8 mouse cellular contexts compared by ENCODE assay signal in genomic region chr6:29526281-29527251, GRCm38 (mm10). TPM values are rescaled to one million over a fixed set of nuclear protein-coding genes. Genes with fewer than 3 reads are reported as not detected.
DNase-seq lines count a peak whose midpoint lies in the region; ATAC-seq and TF ChIP-seq lines count a peak whose summit lies in the region.

TSS of gene Irf5 (plus strand) at chr6:29526625.

- H3K4me3 ChIP-seq in ES-Bruce4 (ENCODE audit: low read depth, low read length) (peak within 1 kb of the TSS; percentile 62), macrophage (ENCODE audit: inconsistent target) (peak within 1 kb of the TSS; percentile 94)
- peak within 1 kb of the TSS; percentile 63 for H3K4me3 ChIP-seq in forebrain, embryonic 10.5 days
- H3K4me3 ChIP-seq in stomach, embryonic 14.5 days (ENCODE audit: low read depth, low read length): peak within 1 kb of the TSS; percentile 54

- peak; percentile 38 to 46 for DNase-seq in cerebellum, postnatal 10 days
- DNase-seq in cerebellum, adult 11-12 months: no peak
- DNase-seq in forebrain, embryonic 10.5 days (ENCODE audit: extremely low spot score, low spot score): peak; percentile 49
- peak; percentile 79 for DNase-seq in induced T-regulatory cell, adult 2 months (ENCODE audit: low read depth)
- DNase-seq in frontal cortex, postnatal 36 days (ENCODE audit: low spot score in 2 of 2): no peak

- ATAC-seq in stomach, embryonic 14.5 days (ENCODE audit: insufficient number of reproducible peaks, insufficient read depth, low FRiP score, low read depth): peak; percentile 60

- no peaks in the 10 kb centered on the region for H3K9me3 ChIP-seq in ES-Bruce4 (replicated peaks; ENCODE audit: control insufficient read depth, insufficient read depth, low read length, poor library complexity, severe bottlenecking)
- H3K9me3 ChIP-seq in forebrain, embryonic 10.5 days: peaks cover 3% of the 10 kb centered on the region; the same call in 1 of the 2 replicates
- H3K9me3 ChIP-seq in stomach, embryonic 14.5 days (ENCODE audit: control insufficient read depth, low read depth, low read length): no peaks in the 10 kb centered on the region

- H3K79me2 ChIP-seq in macrophage (ENCODE audit: inconsistent target): peaks cover 47% of the 10 kb centered on the region

- H3K4me2 ChIP-seq in stomach, embryonic 14.5 days (replicated peaks; ENCODE audit: low read depth, low read length): peak within 1 kb of the TSS; percentile 98

- under 1% methylated on average over 96 of the region's 96 CpGs for WGBS in forebrain, embryonic 10.5 days
- 1% methylated on average over 81 of the region's 96 CpGs for WGBS in macrophage (ENCODE audit: missing documents)
- under 1% methylated on average over 87 of the region's 96 CpGs for WGBS in stomach, embryonic 14.5 days

- H3K9ac ChIP-seq in ES-Bruce4 (ENCODE audit: low read depth, poor library complexity, severe bottlenecking): peak within 1 kb of the TSS; percentile 83
- H3K9ac ChIP-seq in stomach, embryonic 14.5 days (replicated peaks; ENCODE audit: low read depth, low read length): peak within 1 kb of the TSS; percentile 41

- H3K27ac ChIP-seq in ES-Bruce4 (ENCODE audit: insufficient read depth, low read length) (no peak within 1 kb of the TSS), macrophage (peak within 1 kb of the TSS; percentile 98)
- H3K27ac ChIP-seq in forebrain, embryonic 10.5 days: peak within 1 kb of the TSS; percentile 62
- H3K27ac ChIP-seq in stomach, embryonic 14.5 days (ENCODE audit: low read length): no peak within 1 kb of the TSS

- H3K4me1 ChIP-seq in ES-Bruce4 (ENCODE audit: control insufficient read depth, insufficient read depth, low read length): peaks cover 2% of the 10 kb centered on the region
- peaks cover 30% of the 10 kb centered on the region for H3K4me1 ChIP-seq in forebrain, embryonic 10.5 days
- H3K4me1 ChIP-seq in stomach, embryonic 14.5 days (ENCODE audit: control insufficient read depth, insufficient read depth, low read length): peaks cover 34% of the 10 kb centered on the region

- H3K36me3 ChIP-seq in ES-Bruce4 (ENCODE audit: control insufficient read depth, insufficient read depth, low read length, poor library complexity, severe bottlenecking) (no peaks in the 10 kb centered on the region), macrophage (ENCODE audit: inconsistent target) (peaks cover 10% of the 10 kb centered on the region; the same call in 1 of the 2 replicates)
- H3K36me3 ChIP-seq in forebrain, embryonic 10.5 days (replicated peaks): no peaks in the 10 kb centered on the region
- H3K36me3 ChIP-seq in stomach, embryonic 14.5 days (ENCODE audit: control insufficient read depth, insufficient read depth, low read length): no peaks in the 10 kb centered on the region

- no peak for TF ChIP-seq CTCF in ES-Bruce4 (IDR thresholded peaks at IDR 0.05; ENCODE audit: low read depth, low read length)

- TF ChIP-seq POLR2A in ES-Bruce4 (IDR thresholded peaks at IDR 0.05; ENCODE audit: insufficient read depth, low read length): no peak

- TF ChIP-seq EP300 in ES-Bruce4 (IDR thresholded peaks at IDR 0.05; ENCODE audit: insufficient read depth, low read depth, low read length): no peak

- H3K27me3 ChIP-seq in ES-Bruce4 (ENCODE audit: control insufficient read depth, insufficient read depth, low read length, poor library complexity, severe bottlenecking): peaks cover 9% of the 10 kb centered on the region
- peaks cover 95% of the 10 kb centered on the region for H3K27me3 ChIP-seq in forebrain, embryonic 10.5 days (ENCODE audit: poor library complexity, severe bottlenecking)
- H3K27me3 ChIP-seq in stomach, embryonic 14.5 days (ENCODE audit: control insufficient read depth, insufficient read depth, low read length): peaks cover 15% of the 10 kb centered on the region

RNA-seq across cellular contexts. Expression of gene Irf5, which starts in this region (rescaled TPM):
- polyA plus RNA-seq in ES-Bruce4 (2011; ENCODE audit: insufficient read depth, insufficient read length, low read depth, missing spikeins) (2.3 and 2.6 TPM in 2 replicates), macrophage (2018) (132 to 204 TPM (median 202 TPM) in 3 replicates)
- polyA plus RNA-seq in forebrain, embryonic 10.5 days (2016; fragmentation: Nextera tagmentation; extraction: Ambion mirVana): 1.1 and 1.4 TPM in 2 replicates
- 100 to 1,000 TPM; 125 to 271 (median 191) TPM for total RNA-seq in macrophage (2018; cell fraction: chromatin; rRNA removed)
- total RNA-seq in macrophage (2018; cell fraction: cytosol; rRNA removed): 100 to 1,000 TPM; 137 to 260 (median 207) TPM
- 100 to 1,000 TPM; 121 to 294 (median 214) TPM for total RNA-seq in macrophage (2018; cell fraction: nucleus; rRNA removed)
- polyA plus RNA-seq in stomach, embryonic 14.5 days (2014; fragmentation: Nextera tagmentation; extraction: Ambion mirVana): 6.4 and 7.2 TPM in 2 replicates

Comparison
In these comparisons a context has a peak if more than half of its experiments do, and no peak if none do; other contexts are left out.
1. RNA of gene Irf5 (polyA plus RNA-seq): 132 to 204 TPM in macrophage; 6.4 to 7.2 TPM in stomach, embryonic 14.5 days, 2.3 to 2.6 TPM in ES-Bruce4 and 1.1 to 1.4 TPM in forebrain, embryonic 10.5 days; every median in the first group is over 10 times any median in the second.
2. DNase-seq: peak in cerebellum, postnatal 10 days (2 of 2), forebrain, embryonic 10.5 days (single experiment) and induced T-regulatory cell, adult 2 months (single experiment); none in cerebellum, adult 11-12 months (single experiment) and frontal cortex, postnatal 36 days (0 of 2).
3. H3K27ac ChIP-seq: peak in forebrain, embryonic 10.5 days (single experiment) and macrophage (single experiment); none in ES-Bruce4 (single experiment) and stomach, embryonic 14.5 days (single experiment).
4. Peak in every context shown above with its lines, with median percentiles within 50 percentile points of each other: H3K4me3 ChIP-seq.